Mouse (Mus musculus) testis, postnatal 14 days (tissue): ENCODE results near the gene Prtn3.

ENCODE experiments used
- DNase-seq: peaks from one replicate; pipeline ENCODE4 v3.0.0; 2021; ENCODE audit warnings: low spot score

Gene Prtn3

DNA sequence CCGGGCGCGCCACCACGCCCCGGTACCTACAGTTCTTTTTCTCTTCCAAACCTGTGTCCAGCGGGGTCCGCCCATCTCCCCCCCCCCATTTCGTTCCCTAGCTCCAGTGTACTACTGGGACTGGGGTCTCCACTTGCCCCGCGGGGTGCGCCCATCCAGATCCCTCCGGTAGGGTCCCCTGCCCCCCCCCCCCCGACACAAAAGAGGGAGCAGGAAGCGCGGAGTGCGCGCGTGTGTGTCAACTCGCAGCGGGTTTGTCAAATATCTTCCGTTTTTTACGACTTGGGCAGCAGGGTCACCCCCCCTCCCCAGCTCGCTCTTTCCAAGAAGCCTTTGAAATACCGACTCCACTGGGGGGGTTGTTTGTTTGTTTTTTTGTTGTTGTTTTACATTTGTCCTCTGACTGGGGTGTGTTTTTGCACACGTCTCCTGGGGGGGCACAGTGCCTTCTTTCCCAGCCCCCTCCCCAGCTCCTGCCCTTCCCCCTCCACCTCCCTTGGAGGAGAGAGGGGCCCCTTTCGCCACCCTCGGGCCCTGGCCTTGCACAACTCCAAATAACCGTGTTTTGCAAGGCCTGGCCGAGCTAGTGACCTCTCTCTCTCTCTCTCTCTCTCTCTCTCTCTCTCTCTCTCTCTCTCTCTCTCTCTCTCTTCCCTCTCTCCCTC is 53.9 kb downstream of the Prtn3 start:
- no peak for DNase-seq

DNA sequence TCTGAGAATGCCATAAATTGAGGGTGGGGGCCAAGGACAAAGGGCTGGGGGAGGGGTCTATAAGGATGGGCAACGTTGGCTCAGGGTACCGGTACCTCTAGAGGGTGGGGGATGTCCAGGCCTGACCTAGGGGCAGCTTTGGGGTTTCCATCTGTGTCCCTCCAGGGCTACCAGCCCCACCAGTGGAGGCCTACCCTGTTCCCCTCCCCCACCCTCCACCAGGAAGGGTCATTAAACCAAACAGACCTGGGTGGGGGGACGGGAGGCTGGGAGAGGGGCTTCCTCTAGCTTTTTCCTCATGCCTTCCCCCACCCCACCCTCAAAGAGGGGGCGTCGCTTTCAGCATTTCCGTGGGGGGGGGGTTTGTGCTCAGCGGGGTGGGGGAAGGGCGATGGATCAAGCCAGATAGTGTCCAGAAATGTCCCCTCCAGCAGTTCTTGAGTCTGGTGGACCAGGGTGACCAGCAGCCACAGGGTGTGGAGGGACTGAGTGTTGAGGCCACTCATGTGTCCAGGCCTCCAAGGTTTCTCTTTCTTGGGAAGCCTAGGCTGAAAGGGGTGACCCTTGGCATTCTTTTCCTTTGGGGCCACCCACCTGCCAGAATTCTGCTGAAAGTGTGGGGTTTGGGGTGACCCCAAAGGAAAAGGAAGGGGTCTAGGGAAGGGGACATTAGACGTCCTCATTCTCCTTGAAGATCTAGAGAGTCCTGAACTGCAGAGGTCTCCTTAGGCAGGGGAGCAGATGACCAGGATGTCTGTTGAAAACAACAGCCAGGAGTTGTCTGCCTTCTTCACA is 54.8 kb downstream of the Prtn3 start:
- DNase-seq, result no peak

DNA sequence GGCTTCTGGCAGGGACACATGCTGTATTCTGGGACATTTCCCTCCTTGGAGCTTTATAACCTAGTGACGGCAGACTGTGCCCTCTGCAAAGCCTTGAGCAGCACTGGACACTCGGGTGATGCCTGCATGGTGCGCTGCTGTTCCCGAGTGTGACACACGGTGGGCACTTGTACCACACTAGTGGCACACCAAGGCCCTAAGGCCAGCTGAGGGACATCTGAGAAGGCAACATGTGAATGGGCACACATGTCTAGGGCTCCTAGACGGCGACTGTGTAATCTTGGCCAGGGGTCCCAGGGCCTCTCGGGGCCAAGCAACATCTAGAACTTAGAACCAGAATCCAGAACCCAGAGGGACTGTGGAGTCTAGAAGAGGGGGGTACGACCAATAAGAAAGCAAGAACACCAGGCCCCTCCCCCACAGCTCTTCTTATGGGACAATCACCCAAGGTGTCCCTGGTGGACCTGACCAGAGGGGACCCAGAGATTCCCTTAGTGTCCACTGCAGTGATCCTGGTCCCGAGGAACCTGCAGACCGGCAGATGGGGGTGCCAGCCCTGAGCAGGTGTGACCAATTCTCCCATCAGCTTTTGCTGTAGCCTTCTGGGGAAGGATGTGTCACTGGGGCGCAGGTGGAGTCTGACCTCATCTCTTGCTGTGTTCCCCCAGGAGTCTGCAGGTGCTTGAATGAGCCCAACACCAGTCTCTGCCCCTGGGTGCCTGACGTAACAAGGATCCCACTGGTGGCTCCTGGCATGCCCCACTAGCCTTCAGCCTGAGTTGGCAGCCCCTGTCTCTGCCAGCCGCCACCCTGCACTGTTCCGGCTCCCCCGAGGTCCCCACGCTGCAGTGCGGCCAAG is 55.9 kb downstream of the Prtn3 start:
- DNase-seq, result no peak

DNA sequence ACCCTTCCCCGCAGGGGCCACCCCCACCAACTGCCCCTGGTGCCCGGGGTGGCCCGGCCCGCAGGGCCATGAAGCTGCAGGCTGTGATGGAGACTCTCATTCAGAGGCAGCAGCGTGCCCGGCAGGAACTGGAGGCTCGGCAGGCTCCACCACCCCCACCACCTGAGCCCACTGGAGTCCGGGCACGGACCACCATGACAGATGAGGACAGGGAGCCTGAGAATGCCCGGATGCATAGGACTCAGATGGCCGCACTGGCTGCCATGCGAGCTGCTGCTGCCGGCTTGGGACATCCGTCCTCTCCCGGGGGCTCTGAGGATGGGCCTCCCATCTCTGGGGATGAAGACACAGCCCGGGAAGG is 56.5 kb downstream of the Prtn3 start:
- DNase-seq, result no peak

DNA sequence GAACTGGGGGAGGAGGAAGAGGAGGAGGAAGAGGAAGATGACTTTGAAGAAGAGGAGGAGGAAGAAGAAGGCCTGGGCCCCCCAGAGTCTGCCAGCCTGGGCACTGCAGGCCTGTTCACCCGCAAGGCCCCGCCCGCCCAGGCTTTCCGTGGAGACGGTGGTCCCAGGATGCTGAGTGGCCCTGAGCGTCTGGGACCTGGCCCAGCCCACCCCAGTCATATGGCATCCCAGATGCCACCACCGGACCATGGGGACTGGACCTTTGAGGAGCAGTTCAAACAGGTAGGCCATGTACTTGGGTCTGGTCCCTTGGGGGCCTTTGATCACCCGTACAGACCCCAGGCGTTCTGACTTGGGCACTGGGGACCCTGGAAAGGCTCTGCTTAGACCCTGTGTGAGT is 57.5 kb downstream of the Prtn3 start:
- DNase-seq, result no peak

DNA sequence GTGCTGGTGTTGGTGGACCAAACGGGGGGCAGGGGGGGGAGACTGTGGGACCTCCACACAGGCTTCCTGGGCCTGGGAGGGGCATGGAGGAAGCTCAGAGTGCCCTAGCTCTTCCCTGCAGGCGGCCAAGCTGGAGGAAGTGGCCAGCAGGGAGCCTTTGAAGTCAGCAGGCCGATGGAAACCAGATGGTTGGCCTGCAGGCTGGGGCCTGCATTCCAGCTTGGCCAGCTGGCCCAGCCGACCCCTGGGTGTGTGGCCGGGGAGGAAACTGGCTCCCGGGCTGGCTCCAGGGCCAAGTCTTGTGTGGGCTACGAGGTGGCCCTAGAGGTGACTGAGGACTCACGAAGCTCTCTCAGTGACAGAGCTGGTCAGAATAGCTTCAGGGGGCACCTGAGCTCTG is 58.5 kb downstream of the Prtn3 start:
- peak; percentile 57 for DNase-seq
